Comparison of ENCODE assay signal across 8 mouse cellular contexts in the genomic region with DNA sequence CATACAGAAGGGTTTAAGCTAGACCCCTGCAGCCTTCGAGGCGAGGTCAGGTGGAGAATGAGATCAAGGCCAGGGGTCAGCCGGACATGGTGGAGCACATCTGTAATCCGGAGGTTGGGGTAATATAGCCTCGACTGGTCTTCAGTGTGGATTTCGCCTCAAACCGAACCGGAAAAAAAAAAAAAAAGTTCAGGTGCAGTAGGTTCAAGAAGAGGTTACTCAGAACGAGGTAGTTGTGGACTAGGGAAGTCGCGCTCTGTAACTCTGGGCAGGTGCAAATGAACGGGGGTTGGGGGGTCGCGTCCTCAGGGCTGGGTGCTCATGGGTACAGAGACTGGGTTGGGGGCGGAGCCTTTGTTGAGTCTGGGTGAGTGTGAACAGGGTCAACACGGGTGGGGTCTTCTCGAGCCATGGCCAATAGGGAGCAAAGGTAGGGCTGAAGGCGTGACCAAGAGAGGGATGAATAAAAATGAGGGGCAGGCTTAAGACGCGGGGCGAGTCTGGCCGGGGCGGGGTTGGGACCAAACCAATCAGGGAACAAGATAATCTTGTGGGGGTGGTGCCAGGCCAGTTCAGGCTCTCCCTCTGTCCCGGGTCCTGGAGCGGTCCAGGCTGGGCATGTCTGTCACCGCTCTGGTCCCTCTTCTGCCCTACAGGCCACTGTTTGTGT. TPM values are rescaled to one million over a fixed set of nuclear protein-coding genes. Genes with fewer than 3 reads are reported as not detected.
A peak's percentile ranks its signal among the peaks of the same experiment; 100 is the strongest.
DNase-seq lines count a peak whose midpoint lies in the region; ATAC-seq and TF ChIP-seq lines count a peak whose summit lies in the region.

No protein-coding gene starts in this region.

- peak; percentile 81 for ATAC-seq in forebrain, embryonic 15.5 days (replicated peaks)

- H3K9me3 ChIP-seq in forebrain, embryonic 15.5 days = no peaks in the 10 kb centered on the region

- H3K36me3 ChIP-seq in forebrain, embryonic 15.5 days = no peaks in the 10 kb centered on the region

- peak overlapping the region; percentile 39 for H3K4me3 ChIP-seq in forebrain, embryonic 15.5 days
- H3K4me3 ChIP-seq in layer of hippocampus, adult 2 months = peak overlapping the region; percentile 58

- peak overlapping the region; percentile 72 for H3K4me2 ChIP-seq in forebrain, embryonic 15.5 days (replicated peaks)

- TF ChIP-seq CTCF in layer of hippocampus, adult 2 months (conservative IDR thresholded peaks at IDR 0.05) = no peak

- WGBS in forebrain, embryonic 15.5 days = 1% methylated on average over 26 of the region's 26 CpGs

- H3K9ac ChIP-seq in forebrain, embryonic 15.5 days (replicated peaks) = peak overlapping the region; percentile 33

- DNase-seq in R1 (ENCODE audit: low read depth, low spot score) = peak; percentile 98
- peak; percentile 60 for DNase-seq in cerebellum, adult 11-12 months
- peak; percentile 75 for DNase-seq in heart, postnatal 4 days
- peak; percentile 39 to 43 for DNase-seq in layer of hippocampus, adult 2 months (ENCODE audit: low spot score in 2 of 2)
- DNase-seq in lung, postnatal 10 days = peak; percentile 89
- DNase-seq in retina, postnatal 7 days (ENCODE audit: low read depth, low spot score) = peak; percentile 33
- no peak for DNase-seq in natural killer cell, adult 2 months (ENCODE audit: low spot score in 2 of 2)

- H3K4me1 ChIP-seq in forebrain, embryonic 15.5 days = peaks cover 16% of the 10 kb centered on the region

- H3K27ac ChIP-seq in forebrain, embryonic 15.5 days (replicated peaks) = no peak overlapping the region
- peak overlapping the region; percentile 67; the same call in 1 of the 2 replicates for H3K27ac ChIP-seq in layer of hippocampus, adult 2 months

- 0 out of 2 replicates have a peak, but pooled peaks cover 9% of the 10 kb centered on the region for H3K27me3 ChIP-seq in forebrain, embryonic 15.5 days

RNA-seq across cellular contexts. Expression of gene Sec14l5, which starts 0.4 kb away (rescaled TPM):
- polyA plus RNA-seq in forebrain, embryonic 15.5 days (2015; fragmentation: Nextera tagmentation; extraction: Ambion mirVana) = 0.06 and 0.11 TPM in 2 replicates
- under 1 TPM; 0.10 to 0.16 TPM for total RNA-seq in heart, postnatal 4 days (2021)
- total RNA-seq in layer of hippocampus, adult 2 months (2021) = 1 to 10 TPM; 5.3 to 6.7 TPM

RNA-seq across cellular contexts. Expression of gene Ppl, which starts 14.3 kb away (rescaled TPM):
- 0.19 TPM in 2 replicates for polyA plus RNA-seq in forebrain, embryonic 15.5 days (2015; fragmentation: Nextera tagmentation; extraction: Ambion mirVana)
- total RNA-seq in heart, postnatal 4 days (2021) = 1 to 10 TPM; 2.4 to 2.5 TPM
- total RNA-seq in layer of hippocampus, adult 2 months (2021) = 1 to 10 TPM; 2.8 to 4.5 TPM

RNA-seq across cellular contexts. Expression of gene Nagpa, which starts 57.3 kb away (rescaled TPM):
- polyA plus RNA-seq in forebrain, embryonic 15.5 days (2015; fragmentation: Nextera tagmentation; extraction: Ambion mirVana) = 11.6 and 12.8 TPM in 2 replicates
- total RNA-seq in heart, postnatal 4 days (2021) = 1 to 10 TPM; 6.1 to 7.9 TPM
- 10 to 100 TPM; 12.2 to 15.9 TPM for total RNA-seq in layer of hippocampus, adult 2 months (2021)

Comparison
In these comparisons a context has a peak if more than half of its experiments do, and no peak if none do; other contexts are left out.
1. DNase-seq: peak in R1 (single experiment), cerebellum, adult 11-12 months (single experiment), heart, postnatal 4 days (single experiment), layer of hippocampus, adult 2 months (2 of 2), lung, postnatal 10 days (single experiment) and retina, postnatal 7 days (single experiment); none in natural killer cell, adult 2 months (0 of 2).
2. RNA of gene Sec14l5, which starts 0.4 kb away (total RNA-seq): 5.3 to 6.7 TPM in layer of hippocampus, adult 2 months; 0.10 to 0.16 TPM in heart, postnatal 4 days; every median in the first group is over 4 times any median in the second.